Mouse (Mus musculus): ENCODE data around the gene Lrrc19. TPM values are rescaled to one million over a fixed set of nuclear protein-coding genes. Genes with fewer than 3 reads are reported as not detected.

The Lrrc19 gene
- polyA plus RNA-seq, 1 experiment from 2014 or later: 1.0 TPM

MicroRNA genes within 50 kb of the gene (microRNA counts, 519-probe panel; counts per million panel counts)
- 5,151 counts per million, percentile 88 among the panel's probes with 10 or more counts for microRNA mmu-miR-872

Small RNA genes lying within 50 kb of the gene (microRNA-seq; reads per million reads assigned to microRNA genes)
- 2,790 reads per million, percentile 86 among the genes with 10 or more reads in this experiment for gene Mir872

Other genes starting within 250 kb of the Lrrc19 start
- not detected in 2 replicates for gene Gm10306, start 93.6 kb downstream of the Lrrc19 start, polyA plus RNA-seq (2016; fragmentation: Nextera tagmentation; extraction: Ambion mirVana)
- 25.3 and 26.0 TPM in 2 replicates for gene Caap1, start 93.3 kb downstream of the Lrrc19 start, polyA plus RNA-seq (2016; fragmentation: Nextera tagmentation; extraction: Ambion mirVana)
- 99.7 and 104 TPM in 2 replicates for gene Plaa, start 46.9 kb downstream of the Lrrc19 start, polyA plus RNA-seq (2016; fragmentation: Nextera tagmentation; extraction: Ambion mirVana)
- 38.8 and 44.9 TPM in 2 replicates for gene Ift74, start 35.7 kb downstream of the Lrrc19 start, polyA plus RNA-seq (2016; fragmentation: Nextera tagmentation; extraction: Ambion mirVana)
- 7.1 and 9.0 TPM in 2 replicates for gene Tek, start 89.1 kb upstream of the Lrrc19 start, polyA plus RNA-seq (2016; fragmentation: Nextera tagmentation; extraction: Ambion mirVana)

Measured in limb, embryonic 10.5 days (tissue).